Mouse (Mus musculus) neural tube, embryonic 15.5 days (tissue): ENCODE data around the gene Mapk9. TPM values are rescaled to one million over a fixed set of nuclear protein-coding genes. Genes with fewer than 3 reads are reported as not detected.

Experiments used
- ATAC-seq: fragments of 200-750 bp; cut with Nextera tagmentation; 2 replicates; pipeline ENCODE4 v1.8.0; 2017; ENCODE audit warnings: mild to moderate bottlenecking, moderate TSS enrichment, moderate library complexity; ENCODE audit not compliant: low FRiP score
- H3K27ac ChIP-seq: fragments of 300-500 bp; sonication (generic); replicated peaks from 2 replicates; pipeline ENCODE4 v1.5.1; 2015; ENCODE audit warnings: mild to moderate bottlenecking, inconsistent platforms
- H3K27me3 ChIP-seq: fragments of 300-500 bp; sonication (generic); replicated peaks from 2 replicates; pipeline ENCODE4 v1.6.1; 2015; ENCODE audit warnings: inconsistent platforms
- H3K36me3 ChIP-seq: fragments of 300-500 bp; sonication (generic); 2 replicates; pipeline ENCODE4 v1.6.1; 2015; ENCODE audit warnings: inconsistent platforms
- H3K4me1 ChIP-seq: fragments of 300-500 bp; sonication (generic); 2 replicates; pipeline ENCODE4 v1.6.1; 2015; ENCODE audit warnings: inconsistent platforms
- H3K4me2 ChIP-seq: fragments of 300-500 bp; sonication (generic); 2 replicates; pipeline ENCODE4 v1.6.1; 2015; ENCODE audit warnings: inconsistent platforms, mild to moderate bottlenecking, moderate library complexity
- H3K4me3 ChIP-seq: fragments of 300-500 bp; sonication (generic); replicated peaks from 2 replicates; pipeline ENCODE4 v1.5.1; 2015; ENCODE audit warnings: mild to moderate bottlenecking, inconsistent platforms
- H3K9ac ChIP-seq: fragments of 300-500 bp; sonication (generic); replicated peaks from 2 replicates; pipeline ENCODE4 v1.6.1; 2015; ENCODE audit warnings: mild to moderate bottlenecking, inconsistent platforms
- H3K9me3 ChIP-seq: fragments of 300-500 bp; sonication (generic); replicated peaks from 2 replicates; pipeline ENCODE4 v1.6.1; 2016; ENCODE audit warnings: inconsistent platforms
- WGBS: fragments of 180-500 bp; shearing (Covaris S2); methylation state at CpG from one replicate; pipeline ENCODE4 v1.1.7; 2015; ENCODE audit warnings: mixed read lengths; 5-methylcytosine and 5-hydroxymethylcytosine counted together
- polyA plus RNA-seq: library from polyadenylated mRNA; unstranded; fragments of >200 nt; fragmentation: Nextera tagmentation; extraction: Ambion mirVana; gene quantifications from 2 replicates; pipeline ENCODE4 v1.2.1, GENCODE M21; 2015

Mapk9 gene
- polyA plus RNA-seq, 1 experiment from 2014 or later: 73.5 TPM

GRCm38 (mm10) chr11:49821546-49821945 lies 25.0 kb upstream of the Mapk9 start:
- no peak for ATAC-seq
- H3K36me3 ChIP-seq: peaks cover 23% of the 10 kb centered on the region
- H3K4me1 ChIP-seq: no peaks in the 10 kb centered on the region
- H3K4me2 ChIP-seq: no peak overlapping the region
- H3K9me3 ChIP-seq: no peaks in the 10 kb centered on the region
- H3K27ac ChIP-seq: no peak overlapping the region
- no peak overlapping the region for H3K9ac ChIP-seq
- H3K4me3 ChIP-seq: no peak overlapping the region
- WGBS: 95% methylated on average over 2 of the region's 2 CpGs
- no peaks in the 10 kb centered on the region for H3K27me3 ChIP-seq

GRCm38 (mm10) chr11:49822337-49822736 lies 24.2 kb upstream of the Mapk9 start:
- Histone ChIP-seq H3K4me1 (no peaks in the 10 kb centered on the region), H3K9ac (no peak overlapping the region), H3K27ac (no peak overlapping the region), H3K4me3 (no peak overlapping the region), H3K9me3 (no peaks in the 10 kb centered on the region), H3K27me3 (no peaks in the 10 kb centered on the region), H3K4me2 (no peak overlapping the region), H3K36me3 (peaks cover 23% of the 10 kb centered on the region)
- 97% methylated on average over 2 of the region's 2 CpGs for WGBS
- no peak for ATAC-seq

- ATAC-seq: no peak
- H3K4me1 ChIP-seq: no peaks in the 10 kb centered on the region
- no peak overlapping the region for H3K9ac ChIP-seq
- H3K4me3 ChIP-seq: no peak overlapping the region
- no peak overlapping the region for H3K27ac ChIP-seq
- peaks cover 23% of the 10 kb centered on the region for H3K36me3 ChIP-seq
- H3K9me3 ChIP-seq: no peaks in the 10 kb centered on the region
- WGBS: 50% methylated on average over 2 of the region's 2 CpGs
- H3K4me2 ChIP-seq: no peak overlapping the region
- H3K27me3 ChIP-seq: no peaks in the 10 kb centered on the region
These were observed 21.7 kb upstream of the Mapk9 start for GRCm38 (mm10) chr11:49824896-49825295.

- 29% methylated on average over 6 of the region's 6 CpGs for WGBS
- Histone ChIP-seq H3K9me3 (no peaks in the 10 kb centered on the region), H3K27me3 (no peaks in the 10 kb centered on the region), H3K4me1 (no peaks in the 10 kb centered on the region), H3K36me3 (peaks cover 23% of the 10 kb centered on the region), H3K27ac (no peak overlapping the region), H3K4me2 (no peak overlapping the region), H3K9ac (no peak overlapping the region), H3K4me3 (no peak overlapping the region)
- ATAC-seq: no peak
These were observed 19.3 kb upstream of the Mapk9 start for GRCm38 (mm10) chr11:49827243-49827642.

GRCm38 (mm10) chr11:49829176-49829745 lies 17.3 kb upstream of the Mapk9 start:
- Histone ChIP-seq H3K9me3 (no peaks in the 10 kb centered on the region), H3K9ac (no peak overlapping the region), H3K27me3 (no peaks in the 10 kb centered on the region), H3K4me3 (no peak overlapping the region), H3K4me1 (no peaks in the 10 kb centered on the region), H3K4me2 (no peak overlapping the region), H3K27ac (no peak overlapping the region), H3K36me3 (peaks cover 12% of the 10 kb centered on the region)
- 87% methylated on average over 7 of the region's 7 CpGs for WGBS
- no peak for ATAC-seq

- H3K27ac ChIP-seq: no peak overlapping the region
- ATAC-seq: no peak
- WGBS: 80% methylated on average over 12 of the region's 12 CpGs
- no peak overlapping the region for H3K9ac ChIP-seq
- H3K36me3 ChIP-seq: peaks cover 12% of the 10 kb centered on the region
- no peaks in the 10 kb centered on the region for H3K4me1 ChIP-seq
- H3K4me2 ChIP-seq: no peak overlapping the region
- no peaks in the 10 kb centered on the region for H3K27me3 ChIP-seq
- H3K9me3 ChIP-seq: no peaks in the 10 kb centered on the region
- no peak overlapping the region for H3K4me3 ChIP-seq
These were observed 14.6 kb upstream of the Mapk9 start for GRCm38 (mm10) chr11:49831980-49832379.

- Histone ChIP-seq H3K4me2 (no peak overlapping the region), H3K9me3 (no peaks in the 10 kb centered on the region), H3K4me1 (no peaks in the 10 kb centered on the region), H3K4me3 (no peak overlapping the region), H3K36me3 (peaks cover 14% of the 10 kb centered on the region), H3K9ac (no peak overlapping the region), H3K27me3 (no peaks in the 10 kb centered on the region), H3K27ac (no peak overlapping the region)
- WGBS: 91% methylated on average over 5 of the region's 5 CpGs
- no peak for ATAC-seq
These were observed 13.6 kb upstream of the Mapk9 start for GRCm38 (mm10) chr11:49832962-49833361.

- H3K27ac ChIP-seq: no peak overlapping the region
- no peaks in the 10 kb centered on the region for H3K27me3 ChIP-seq
- no peak for ATAC-seq
- H3K9ac ChIP-seq: no peak overlapping the region
- H3K4me2 ChIP-seq: no peak overlapping the region
- 95% methylated on average over 6 of the region's 6 CpGs for WGBS
- H3K36me3 ChIP-seq: peaks cover 14% of the 10 kb centered on the region
- H3K4me3 ChIP-seq: no peak overlapping the region
- H3K4me1 ChIP-seq: no peaks in the 10 kb centered on the region
- no peaks in the 10 kb centered on the region for H3K9me3 ChIP-seq
These were observed 12.3 kb upstream of the Mapk9 start for GRCm38 (mm10) chr11:49834248-49834647.

GRCm38 (mm10) chr11:49835257-49835956 lies 11.1 kb upstream of the Mapk9 start:
- Histone ChIP-seq H3K27me3 (no peaks in the 10 kb centered on the region), H3K36me3 (peaks cover 14% of the 10 kb centered on the region), H3K4me3 (no peak overlapping the region), H3K9me3 (no peaks in the 10 kb centered on the region), H3K4me1 (no peaks in the 10 kb centered on the region), H3K27ac (no peak overlapping the region), H3K9ac (no peak overlapping the region), H3K4me2 (no peak overlapping the region)
- 95% methylated on average over 11 of the region's 11 CpGs for WGBS
- ATAC-seq: no peak

- Histone ChIP-seq H3K9me3 (no peaks in the 10 kb centered on the region), H3K4me1 (no peaks in the 10 kb centered on the region)
- 53% methylated on average over 13 of the region's 13 CpGs for WGBS
These were observed 8.7 kb upstream of the Mapk9 start for GRCm38 (mm10) chr11:49837717-49838407.

GRCm38 (mm10) chr11:49840666-49841065 lies 5.9 kb upstream of the Mapk9 start:
- Histone ChIP-seq H3K4me3 (no peak overlapping the region), H3K4me1 (peaks cover 2% of the 10 kb centered on the region), H3K9me3 (no peaks in the 10 kb centered on the region), H3K9ac (no peak overlapping the region), H3K27ac (no peak overlapping the region), H3K27me3 (no peaks in the 10 kb centered on the region), H3K36me3 (0 out of 2 replicates have a peak, but pooled peaks cover 5% of the 10 kb centered on the region), H3K4me2 (no peak overlapping the region)
- WGBS: 100% methylated on average over 1 of the region's 1 CpGs
- ATAC-seq: no peak

More at GRCm38 (mm10) chr11:49837717-49838407, 8.7 kb upstream of the Mapk9 start:
- no peak overlapping the region for H3K4me2 ChIP-seq
- H3K9ac ChIP-seq: no peak overlapping the region
- H3K27me3 ChIP-seq: no peaks in the 10 kb centered on the region
- no peak for ATAC-seq
- peaks cover 14% of the 10 kb centered on the region for H3K36me3 ChIP-seq
- H3K4me3 ChIP-seq: no peak overlapping the region
- H3K27ac ChIP-seq: no peak overlapping the region

GRCm38 (mm10) chr11:49841886-49842285 lies 4.7 kb upstream of the Mapk9 start:
- Histone ChIP-seq H3K4me2 (no peak overlapping the region), H3K9ac (no peak overlapping the region), H3K4me3 (no peak overlapping the region), H3K4me1 (peaks cover 9% of the 10 kb centered on the region), H3K9me3 (no peaks in the 10 kb centered on the region), H3K27ac (no peak overlapping the region), H3K36me3 (0 out of 2 replicates have a peak, but pooled peaks cover 2% of the 10 kb centered on the region), H3K27me3 (no peaks in the 10 kb centered on the region)
- ATAC-seq: no peak
- 80% methylated on average over 1 of the region's 1 CpGs for WGBS
